Mouse (Mus musculus) layer of hippocampus, adult 2 months (tissue): Measurements from ENCODE around the gene Dtx4. TPM values are rescaled to one million over a fixed set of nuclear protein-coding genes. Genes with fewer than 3 reads are reported as not detected.
A peak's percentile ranks its signal among the peaks of the same experiment; 100 is the strongest.

Experiments
- DNase-seq, 2 experiments: peaks; one replicate each; pipeline ENCODE4 v3.0.0; 2022; ENCODE audit warnings: low spot score in 2 of 2
- H3K27ac ChIP-seq: fragments of 200-600 bp; 2 replicates; pipeline ENCODE4 v1.8.1; 2022
- H3K4me3 ChIP-seq: fragments of 200-600 bp; 2 replicates; pipeline ENCODE4 v1.8.1; 2022; ENCODE audit warnings: mild to moderate bottlenecking
- CTCF ChIP-seq: fragments of 200-600 bp; conservative IDR thresholded peaks from 2 replicates; pipeline ENCODE4 v1.8.1; 2022; ENCODE audit warnings: antibody characterized with exemption, mild to moderate bottlenecking, moderate library complexity
- total RNA-seq, 2 experiments: library from RNA; stranded (reverse); gene quantifications; 2 replicates each; pipeline ENCODE4 v1.2.3; 2021

Dtx4 gene
- total RNA-seq, 2 experiments from 2014 or later: 32.5 to 35.9 TPM

GRCm38 (mm10) chr19:12421680-12422079, 79.6 kb downstream of the Dtx4 start:
- Histone ChIP-seq H3K27ac (no peak overlapping the region), H3K4me3 (no peak overlapping the region)
- no peak for DNase-seq
- peak; percentile 38 for TF ChIP-seq CTCF

- Histone ChIP-seq H3K4me3 (no peak overlapping the region), H3K27ac (no peak overlapping the region)
- TF ChIP-seq CTCF: no peak
- DNase-seq: no peak
Observed at GRCm38 (mm10) chr19:12420555-12420954, 80.7 kb downstream of the Dtx4 start.

- no peak for TF ChIP-seq CTCF
- no peak for DNase-seq
- H3K4me3 ChIP-seq: no peak overlapping the region
Observed at GRCm38 (mm10) chr19:12418312-12418711, 82.9 kb downstream of the Dtx4 start.

GRCm38 (mm10) chr19:12417361-12417760, 83.9 kb downstream of the Dtx4 start, which contains the start of gene Olfr1441:
Gene Olfr1441 (plus strand): TSS chr19:12417433.
- no peak for DNase-seq
- Histone ChIP-seq H3K4me3 (no peak within 1 kb of the TSS), H3K27ac (no peak within 1 kb of the TSS)
- TF ChIP-seq CTCF: no peak

More at GRCm38 (mm10) chr19:12418312-12418711, 82.9 kb downstream of the Dtx4 start:
- no peak overlapping the region for H3K27ac ChIP-seq

Other genes with a start within 250 kb of the Dtx4 start
- gene Olfr235, start 240.4 kb downstream of the Dtx4 start, total RNA-seq: not detected
- not detected for gene Olfr1434, start 221.6 kb downstream of the Dtx4 start, total RNA-seq
- not detected for gene Olfr1436, start 202.3 kb downstream of the Dtx4 start, total RNA-seq
- gene Olfr1437, start 176.4 kb downstream of the Dtx4 start, total RNA-seq: not detected
- gene Olfr1438-ps1, start 165.5 kb downstream of the Dtx4 start, total RNA-seq: not detected
- gene Olfr1440, start 114.2 kb downstream of the Dtx4 start, total RNA-seq: not detected
- gene Olfr1441, start 84.0 kb downstream of the Dtx4 start, total RNA-seq: not detected
- gene Pfpl, start 73.5 kb downstream of the Dtx4 start, total RNA-seq: not detected
- 1 to 10 TPM; 5.4 to 6.6 TPM for gene Mpeg1, start 40.7 kb downstream of the Dtx4 start, total RNA-seq
- gene Fam111a, start 44.3 kb upstream of the Dtx4 start, total RNA-seq: 1 to 10 TPM; 1.5 to 2.0 TPM
- gene Gm4952, start 98.5 kb upstream of the Dtx4 start, total RNA-seq: not detected
- gene Glyat, start 131.9 kb upstream of the Dtx4 start, total RNA-seq: under 1 TPM in 1 of 2 experiments, not detected in 1; 0.20 TPM
- gene Olfr1442, start 169.0 kb upstream of the Dtx4 start, total RNA-seq: not detected
- gene Olfr1443, start 176.7 kb upstream of the Dtx4 start, total RNA-seq: not detected
- gene Keg1, start 194.3 kb upstream of the Dtx4 start, total RNA-seq: not detected